Mouse (Mus musculus) stomach, embryonic 16.5 days (tissue): ENCODE measurements at regions not wholly inside any gene's neighbourhood (a gene's known extent, or its start where the extent isn't known, plus 50 kb on each side); places are given as distances from the start of the nearest gene placed in this dataset.
A peak's percentile ranks its signal among the peaks of the same experiment; 100 is the strongest.

Source experiments
- ATAC-seq: fragments of 200-750 bp; cut with Nextera tagmentation; 2 replicates; pipeline ENCODE4 v1.8.0; 2017; ENCODE audit warnings: moderate number of reproducible peaks, moderate TSS enrichment; ENCODE audit not compliant: insufficient read depth, low FRiP score
- H3K27ac ChIP-seq: fragments of 300-500 bp; sonication (generic); 2 replicates; pipeline ENCODE4 v1.5.1; 2014; ENCODE audit warnings: low read length
- H3K27me3 ChIP-seq: fragments of 300-500 bp; sonication (generic); 2 replicates; pipeline ENCODE4 v1.6.1; 2014; ENCODE audit warnings: low read length, control low read depth, mixed read lengths; ENCODE audit not compliant: control insufficient read depth, insufficient read depth
- H3K36me3 ChIP-seq: fragments of 300-500 bp; sonication (generic); 2 replicates; pipeline ENCODE4 v1.6.1; 2014; ENCODE audit warnings: low read length; ENCODE audit not compliant: control insufficient read depth, insufficient read depth
- H3K4me1 ChIP-seq: fragments of 300-500 bp; sonication (generic); 2 replicates; pipeline ENCODE4 v1.6.1; 2014; ENCODE audit warnings: low read length, control low read depth, mixed read lengths; ENCODE audit not compliant: control insufficient read depth, insufficient read depth
- H3K4me2 ChIP-seq: fragments of 300-500 bp; sonication (generic); 2 replicates; pipeline ENCODE4 v1.6.1; 2014; ENCODE audit warnings: low read depth, low read length, mixed read lengths
- H3K4me3 ChIP-seq: fragments of 300-500 bp; sonication (generic); replicated peaks from 2 replicates; pipeline ENCODE4 v1.5.1; 2014; ENCODE audit warnings: mild to moderate bottlenecking, low read length
- H3K9ac ChIP-seq: fragments of 300-500 bp; sonication (generic); 2 replicates; pipeline ENCODE4 v1.6.1; 2014; ENCODE audit warnings: low read length
- H3K9me3 ChIP-seq: fragments of 300-500 bp; sonication (generic); replicated peaks from 2 replicates; pipeline ENCODE4 v1.6.1; 2016; ENCODE audit warnings: low read length, control low read depth; ENCODE audit not compliant: control insufficient read depth
- WGBS: fragments of 180-500 bp; shearing (Covaris S2); extraction: QIAGEN DNeasy Blood & Tissue Kit; methylation state at CpG from one replicate; pipeline ENCODE4 v1.1.7; 2014; 5-methylcytosine and 5-hydroxymethylcytosine counted together

- Histone ChIP-seq H3K4me2 (peak overlapping the region; percentile 29), H3K27ac (peak overlapping the region; percentile 72), H3K9ac (no peak overlapping the region), H3K27me3 (no peaks in the 10 kb centered on the region), H3K36me3 (no peaks in the 10 kb centered on the region), H3K4me3 (no peak overlapping the region), H3K4me1 (peaks cover 5% of the 10 kb centered on the region), H3K9me3 (no peaks in the 10 kb centered on the region)
- ATAC-seq: peak; percentile 71; the same call in 1 of the 2 replicates
- 29% methylated on average over 7 of the region's 7 CpGs for WGBS
These were observed 52.0 kb upstream of the Rgmb start for GRCm38 (mm10) chr17:15882803-15883202.

- peak overlapping the region; percentile 72 for H3K27ac ChIP-seq
- no peaks in the 10 kb centered on the region for H3K9me3 ChIP-seq
- no peak overlapping the region for H3K9ac ChIP-seq
- H3K27me3 ChIP-seq: no peaks in the 10 kb centered on the region
- H3K36me3 ChIP-seq: no peaks in the 10 kb centered on the region
- no peak overlapping the region for H3K4me3 ChIP-seq
- H3K4me1 ChIP-seq: peaks cover 5% of the 10 kb centered on the region
- 79% methylated on average over 2 of the region's 2 CpGs for WGBS
- ATAC-seq: no peak
- H3K4me2 ChIP-seq: peak overlapping the region; percentile 29; the same call in 1 of the 2 replicates
These were observed 51.4 kb upstream of the Rgmb start for GRCm38 (mm10) chr17:15882245-15882644.
